Mouse (Mus musculus) urinary bladder, adult 2 months (tissue): ENCODE results near the gene Abhd14b. TPM values are rescaled to one million over a fixed set of nuclear protein-coding genes. Genes with fewer than 3 reads are reported as not detected.

ENCODE experiments used
- DNase-seq: peaks from one replicate; pipeline ENCODE4 v3.0.0; 2022; ENCODE audit warnings: low spot score
- polyA plus RNA-seq: library from polyadenylated mRNA; depleted of rRNA; stranded (reverse); fragments of >200 nt; gene quantifications from 2 replicates; pipeline ENCODE4 v1.2.3, GENCODE M21; 2012

Gene Abhd14b
- polyA plus RNA-seq, 1 experiment, result 84.4 TPM

- DNase-seq, result no peak
Observed at GRCm38 (mm10) chr9:106460401-106461025, 13.3 kb downstream of the Abhd14b start.

GRCm38 (mm10) chr9:106461026-106461415 lies 13.8 kb downstream of the Abhd14b start:
- DNase-seq, result no peak

GRCm38 (mm10) chr9:106461641-106462429 lies 14.6 kb downstream of the Abhd14b start:
- no peak for DNase-seq

GRCm38 (mm10) chr9:106462430-106462800 lies 15.2 kb downstream of the Abhd14b start:
- DNase-seq, result no peak

GRCm38 (mm10) chr9:106463122-106464063 lies 16.1 kb downstream of the Abhd14b start:
- DNase-seq, result no peak

GRCm38 (mm10) chr9:106464751-106465541 lies 17.7 kb downstream of the Abhd14b start:
- no peak for DNase-seq

GRCm38 (mm10) chr9:106465571-106466200 lies 18.4 kb downstream of the Abhd14b start, which contains the start of gene Gpr62:
Gene Gpr62 (minus strand): TSS chr9:106465938.
- no peak for DNase-seq

- no peak for DNase-seq
Observed at GRCm38 (mm10) chr9:106466721-106467120, 19.5 kb downstream of the Abhd14b start.

- DNase-seq, result no peak
Observed at GRCm38 (mm10) chr9:106467746-106468145, 20.5 kb downstream of the Abhd14b start.

- no peak for DNase-seq
Observed at GRCm38 (mm10) chr9:106469317-106469716, 22.1 kb downstream of the Abhd14b start.

GRCm38 (mm10) chr9:106469776-106470175 lies 22.5 kb downstream of the Abhd14b start:
- DNase-seq, result no peak

GRCm38 (mm10) chr9:106470991-106471750 lies 23.9 kb downstream of the Abhd14b start:
- no peak for DNase-seq

GRCm38 (mm10) chr9:106471892-106472291 lies 24.6 kb downstream of the Abhd14b start:
- DNase-seq, result no peak

- DNase-seq, result no peak
Observed at GRCm38 (mm10) chr9:106472321-106472720, 25.1 kb downstream of the Abhd14b start.

GRCm38 (mm10) chr9:106473081-106473752 lies 26.0 kb downstream of the Abhd14b start:
- peak; percentile 25 for DNase-seq

GRCm38 (mm10) chr9:106473753-106474105 lies 26.5 kb downstream of the Abhd14b start:
- DNase-seq, result no peak

GRCm38 (mm10) chr9:106474456-106474855 lies 27.2 kb downstream of the Abhd14b start:
- peak; percentile 44 for DNase-seq

- peak; percentile 23 for DNase-seq
Observed at GRCm38 (mm10) chr9:106475046-106475445, 27.8 kb downstream of the Abhd14b start.

- no peak for DNase-seq
Observed at GRCm38 (mm10) chr9:106475663-106476001, 28.4 kb downstream of the Abhd14b start, which contains the start of gene Rrp9. Gene Rrp9 (plus strand): TSS chr9:106475963.
